Mouse (Mus musculus) bone marrow macrophage, adult 2 months (primary cell): ENCODE data around the gene P4ha1. TPM values are rescaled to one million over a fixed set of nuclear protein-coding genes. Genes with fewer than 3 reads are reported as not detected.

Experiments used
- H3K27ac ChIP-seq: 2 replicates; pipeline ENCODE4 v1.5.1; 2012; ENCODE audit warnings: low read depth, low read length; ENCODE audit not compliant: insufficient read depth
- H3K4me1 ChIP-seq: 2 replicates; pipeline ENCODE4 v1.6.1; 2012; ENCODE audit warnings: low read length; ENCODE audit not compliant: control insufficient read depth, insufficient read depth
- H3K4me3 ChIP-seq: 2 replicates; pipeline ENCODE4 v1.5.1; 2012; ENCODE audit warnings: mild to moderate bottlenecking, low read length, moderate library complexity; ENCODE audit not compliant: insufficient read depth
- CTCF ChIP-seq: IDR thresholded peaks from 2 replicates; pipeline ENCODE4 v1.5.1; 2012; ENCODE audit warnings: low read depth, mild to moderate bottlenecking, low read length, moderate library complexity
- POLR2A ChIP-seq: IDR thresholded peaks from 2 replicates; pipeline ENCODE4 v1.6.1; 2012; ENCODE audit warnings: mild to moderate bottlenecking, low read depth, low read length, borderline replicate concordance
- polyA plus RNA-seq: library from polyadenylated mRNA; stranded (reverse); fragments of >200 nt; gene quantifications from 2 replicates; pipeline ENCODE4 v1.2.4, GENCODE M21; 2012; ENCODE audit not compliant: missing spikeins, insufficient read depth, insufficient read length

P4ha1 gene
- polyA plus RNA-seq, 1 experiment, result 59.2 TPM

GRCm38 (mm10) chr10:59419516-59419915 is 96.4 kb downstream of the P4ha1 start:
- no peak overlapping the region for H3K27ac ChIP-seq
- no peak overlapping the region for H3K4me3 ChIP-seq
- 0 out of 2 replicates have a peak, but pooled peaks cover 4% of the 10 kb centered on the region for H3K4me1 ChIP-seq
- TF ChIP-seq POLR2A (no peak), CTCF (no peak)

Other genes starting within 250 kb of the P4ha1 start
- gene Sept10, start 101.4 kb upstream of the P4ha1 start, polyA plus RNA-seq, result 14.7 and 18.1 TPM in 2 replicates
- gene Sowahc, start 101.3 kb upstream of the P4ha1 start, polyA plus RNA-seq, result 7.8 and 8.3 TPM in 2 replicates
- gene Gm10273, start 72.3 kb downstream of the P4ha1 start, polyA plus RNA-seq, result 22.1 and 25.2 TPM in 2 replicates
- gene Pla2g12b, start 80.4 kb downstream of the P4ha1 start, polyA plus RNA-seq, result not detected in 2 replicates
- gene Oit3, start 118.5 kb downstream of the P4ha1 start, polyA plus RNA-seq, result 3.3 and 5.2 TPM in 2 replicates